Mouse (Mus musculus): ENCODE measurements at regions not wholly inside any gene's neighbourhood (a gene's known extent, or its start where the extent isn't known, plus 50 kb on each side); places are given as distances from the start of the nearest gene placed in this dataset.

- Histone ChIP-seq H3K36me3 (ENCODE audit: control insufficient read depth, insufficient read depth, low read length) (no peaks in the 10 kb centered on the region), H3K4me1 (ENCODE audit: control insufficient read depth, insufficient read depth, low read length) (peaks cover 7% of the 10 kb centered on the region), H3K27me3 (ENCODE audit: control insufficient read depth, insufficient read depth, low read length) (no peaks in the 10 kb centered on the region), H3K27ac (ENCODE audit: control insufficient read depth, insufficient read depth, low read depth, low read length) (no peak overlapping the region), H3K4me3 (ENCODE audit: control insufficient read depth, low read depth, low read length) (peak overlapping the region; percentile 84; the same call in 1 of the 2 replicates)
- TF ChIP-seq POLR2A (IDR thresholded peaks at IDR 0.05; ENCODE audit: control insufficient read depth, low read depth, low read length) = no peak
- no peak for TF ChIP-seq CTCF (IDR thresholded peaks at IDR 0.05; ENCODE audit: control insufficient read depth, insufficient read depth, insufficient replicate concordance, low read depth, low read length)
These were observed 72.7 kb upstream of the Man2a1 start for GRCm38 (mm10) chr17:64527817-64528216.

GRCm38 (mm10) chr17:64528476-64528875 is 72.1 kb upstream of the Man2a1 start:
- no peaks in the 10 kb centered on the region for H3K36me3 ChIP-seq (ENCODE audit: control insufficient read depth, insufficient read depth, low read length)
- H3K4me3 ChIP-seq (ENCODE audit: control insufficient read depth, low read depth, low read length) = peak overlapping the region; percentile 84
- peaks cover 7% of the 10 kb centered on the region for H3K4me1 ChIP-seq (ENCODE audit: control insufficient read depth, insufficient read depth, low read length)
- H3K27me3 ChIP-seq (ENCODE audit: control insufficient read depth, insufficient read depth, low read length) = no peaks in the 10 kb centered on the region
- TF ChIP-seq POLR2A (IDR thresholded peaks at IDR 0.05; ENCODE audit: control insufficient read depth, low read depth, low read length) (no peak), CTCF (IDR thresholded peaks at IDR 0.05; ENCODE audit: control insufficient read depth, insufficient read depth, insufficient replicate concordance, low read depth, low read length) (no peak)
- H3K27ac ChIP-seq (ENCODE audit: control insufficient read depth, insufficient read depth, low read depth, low read length) = no peak overlapping the region

GRCm38 (mm10) chr17:64529296-64529994 is 71.1 kb upstream of the Man2a1 start:
- no peaks in the 10 kb centered on the region for H3K27me3 ChIP-seq (ENCODE audit: control insufficient read depth, insufficient read depth, low read length)
- TF ChIP-seq POLR2A (IDR thresholded peaks at IDR 0.05; ENCODE audit: control insufficient read depth, low read depth, low read length) = no peak
- TF ChIP-seq CTCF (IDR thresholded peaks at IDR 0.05; ENCODE audit: control insufficient read depth, insufficient read depth, insufficient replicate concordance, low read depth, low read length) = peak; percentile 69; the same call in 1 of the 2 replicates

GRCm38 (mm10) chr17:64531150-64531549 is 69.4 kb upstream of the Man2a1 start:
- peaks cover 7% of the 10 kb centered on the region for H3K4me1 ChIP-seq (ENCODE audit: control insufficient read depth, insufficient read depth, low read length)
- no peak overlapping the region for H3K4me3 ChIP-seq (ENCODE audit: control insufficient read depth, low read depth, low read length)
- H3K27me3 ChIP-seq (ENCODE audit: control insufficient read depth, insufficient read depth, low read length) = no peaks in the 10 kb centered on the region
- no peak overlapping the region for H3K27ac ChIP-seq (ENCODE audit: control insufficient read depth, insufficient read depth, low read depth, low read length)
- TF ChIP-seq CTCF (IDR thresholded peaks at IDR 0.05; ENCODE audit: control insufficient read depth, insufficient read depth, insufficient replicate concordance, low read depth, low read length) (no peak), POLR2A (IDR thresholded peaks at IDR 0.05; ENCODE audit: control insufficient read depth, low read depth, low read length) (no peak)
- H3K36me3 ChIP-seq (ENCODE audit: control insufficient read depth, insufficient read depth, low read length) = no peaks in the 10 kb centered on the region

More at GRCm38 (mm10) chr17:64529296-64529994, 71.1 kb upstream of the Man2a1 start:
- Histone ChIP-seq H3K27ac (ENCODE audit: control insufficient read depth, insufficient read depth, low read depth, low read length) (no peak overlapping the region), H3K4me1 (ENCODE audit: control insufficient read depth, insufficient read depth, low read length) (peaks cover 7% of the 10 kb centered on the region), H3K36me3 (ENCODE audit: control insufficient read depth, insufficient read depth, low read length) (no peaks in the 10 kb centered on the region), H3K4me3 (ENCODE audit: control insufficient read depth, low read depth, low read length) (peak overlapping the region; percentile 84)

- no peak overlapping the region for H3K27ac ChIP-seq (ENCODE audit: control insufficient read depth, insufficient read depth, low read depth, low read length)
- no peaks in the 10 kb centered on the region for H3K27me3 ChIP-seq (ENCODE audit: control insufficient read depth, insufficient read depth, low read length)
- peaks cover 2% of the 10 kb centered on the region; the same call in 1 of the 2 replicates for H3K4me1 ChIP-seq (ENCODE audit: control insufficient read depth, insufficient read depth, low read length)
- TF ChIP-seq POLR2A (IDR thresholded peaks at IDR 0.05; ENCODE audit: control insufficient read depth, low read depth, low read length) (no peak), CTCF (IDR thresholded peaks at IDR 0.05; ENCODE audit: control insufficient read depth, insufficient read depth, insufficient replicate concordance, low read depth, low read length) (no peak)
- no peak overlapping the region for H3K4me3 ChIP-seq (ENCODE audit: control insufficient read depth, low read depth, low read length)
- no peaks in the 10 kb centered on the region for H3K36me3 ChIP-seq (ENCODE audit: control insufficient read depth, insufficient read depth, low read length)
These were observed 66.2 kb upstream of the Man2a1 start for GRCm38 (mm10) chr17:64534323-64534722.

- Histone ChIP-seq H3K27ac (ENCODE audit: control insufficient read depth, insufficient read depth, low read depth, low read length) (no peak overlapping the region), H3K4me1 (ENCODE audit: control insufficient read depth, insufficient read depth, low read length) (peaks cover 5% of the 10 kb centered on the region), H3K4me3 (ENCODE audit: control insufficient read depth, low read depth, low read length) (no peak overlapping the region), H3K36me3 (ENCODE audit: control insufficient read depth, insufficient read depth, low read length) (no peaks in the 10 kb centered on the region), H3K27me3 (ENCODE audit: control insufficient read depth, insufficient read depth, low read length) (no peaks in the 10 kb centered on the region)
- TF ChIP-seq CTCF (IDR thresholded peaks at IDR 0.05; ENCODE audit: control insufficient read depth, insufficient read depth, insufficient replicate concordance, low read depth, low read length) (no peak), POLR2A (IDR thresholded peaks at IDR 0.05; ENCODE audit: control insufficient read depth, low read depth, low read length) (no peak)
These were observed 62.0 kb upstream of the Man2a1 start for GRCm38 (mm10) chr17:64538520-64538953.

GRCm38 (mm10) chr17:64540411-64540810 is 60.1 kb upstream of the Man2a1 start:
- no peak overlapping the region for H3K4me3 ChIP-seq (ENCODE audit: control insufficient read depth, low read depth, low read length)
- H3K4me1 ChIP-seq (ENCODE audit: control insufficient read depth, insufficient read depth, low read length) = peaks cover 5% of the 10 kb centered on the region
- TF ChIP-seq CTCF (IDR thresholded peaks at IDR 0.05; ENCODE audit: control insufficient read depth, insufficient read depth, insufficient replicate concordance, low read depth, low read length) (no peak), POLR2A (IDR thresholded peaks at IDR 0.05; ENCODE audit: control insufficient read depth, low read depth, low read length) (no peak)
- no peaks in the 10 kb centered on the region for H3K27me3 ChIP-seq (ENCODE audit: control insufficient read depth, insufficient read depth, low read length)
- no peak overlapping the region for H3K27ac ChIP-seq (ENCODE audit: control insufficient read depth, insufficient read depth, low read depth, low read length)
- H3K36me3 ChIP-seq (ENCODE audit: control insufficient read depth, insufficient read depth, low read length) = no peaks in the 10 kb centered on the region

Data from testis, adult 2 months (tissue).